Mouse (Mus musculus) hindbrain, postnatal 0 days (tissue): ENCODE results near the gene Senp1. TPM values are rescaled to one million over a fixed set of nuclear protein-coding genes. Genes with fewer than 3 reads are reported as not detected.

Experiments used
- ATAC-seq: fragments of 200-750 bp; cut with Nextera tagmentation; 2 replicates; pipeline ENCODE4 v1.8.0; 2017; ENCODE audit warnings: mild to moderate bottlenecking, moderate TSS enrichment, moderate library complexity
- DNase-seq: peaks from one replicate; pipeline ENCODE4 v3.0.0-alpha.2; 2015; ENCODE audit warnings: low spot score
- H3K27ac ChIP-seq: fragments of 300-500 bp; sonication (generic); 2 replicates; pipeline ENCODE4 v1.5.1; 2014; ENCODE audit warnings: mild to moderate bottlenecking
- H3K27me3 ChIP-seq: fragments of 300-500 bp; sonication (generic); 2 replicates; pipeline ENCODE4 v1.6.1; 2014; ENCODE audit warnings: low read length, mixed read lengths; ENCODE audit not compliant: insufficient read depth
- H3K36me3 ChIP-seq: fragments of 300-500 bp; sonication (generic); 2 replicates; pipeline ENCODE4 v1.6.1; 2014; ENCODE audit warnings: low read length, mixed read lengths; ENCODE audit not compliant: insufficient read depth
- H3K4me1 ChIP-seq: fragments of 300-500 bp; sonication (generic); 2 replicates; pipeline ENCODE4 v1.6.1; 2014; ENCODE audit warnings: antibody characterized with exemption, low read length, mixed read lengths; ENCODE audit not compliant: insufficient read depth
- H3K4me2 ChIP-seq: fragments of 300-500 bp; sonication (generic); 2 replicates; pipeline ENCODE4 v1.6.1; 2014; ENCODE audit warnings: low read depth, mild to moderate bottlenecking, low read length, moderate library complexity, mixed read lengths
- H3K4me3 ChIP-seq: fragments of 300-500 bp; sonication (generic); 2 replicates; pipeline ENCODE4 v1.5.1; 2014; ENCODE audit warnings: low read length
- H3K9ac ChIP-seq: fragments of 300-500 bp; sonication (generic); replicated peaks from 2 replicates; pipeline ENCODE4 v1.6.1; 2014; ENCODE audit warnings: mild to moderate bottlenecking, low read length, moderate library complexity, mixed read lengths
- H3K9me3 ChIP-seq: fragments of 300-500 bp; sonication (generic); 2 replicates; pipeline ENCODE4 v1.6.1; 2016; ENCODE audit warnings: low read length, mixed read lengths
- CTCF ChIP-seq: IDR thresholded peaks from 2 replicates; pipeline ENCODE4 v1.5.1; 2016; ENCODE audit warnings: antibody characterized with exemption, control low read depth, low read depth
- WGBS: fragments of 180-500 bp; shearing (Covaris S2); extraction: QIAGEN DNeasy Blood & Tissue Kit; methylation state at CpG from one replicate; pipeline ENCODE4 v1.1.7; 2014; 5-methylcytosine and 5-hydroxymethylcytosine counted together
- polyA plus RNA-seq: library from polyadenylated mRNA; unstranded; fragments of >200 nt; fragmentation: Nextera tagmentation; extraction: Ambion mirVana; gene quantifications from 2 replicates; pipeline ENCODE4 v1.2.1, GENCODE M21; 2015
- total RNA-seq: library from RNA; depleted of rRNA; stranded (reverse); fragments of >200 nt; gene quantifications from 2 replicates; pipeline ENCODE4 v1.2.3, GENCODE M21; 2014

The Senp1 gene
- total and polyA plus RNA-seq, 2 experiments from 2014 or later = 12.5 to 15.0 TPM

DNA sequence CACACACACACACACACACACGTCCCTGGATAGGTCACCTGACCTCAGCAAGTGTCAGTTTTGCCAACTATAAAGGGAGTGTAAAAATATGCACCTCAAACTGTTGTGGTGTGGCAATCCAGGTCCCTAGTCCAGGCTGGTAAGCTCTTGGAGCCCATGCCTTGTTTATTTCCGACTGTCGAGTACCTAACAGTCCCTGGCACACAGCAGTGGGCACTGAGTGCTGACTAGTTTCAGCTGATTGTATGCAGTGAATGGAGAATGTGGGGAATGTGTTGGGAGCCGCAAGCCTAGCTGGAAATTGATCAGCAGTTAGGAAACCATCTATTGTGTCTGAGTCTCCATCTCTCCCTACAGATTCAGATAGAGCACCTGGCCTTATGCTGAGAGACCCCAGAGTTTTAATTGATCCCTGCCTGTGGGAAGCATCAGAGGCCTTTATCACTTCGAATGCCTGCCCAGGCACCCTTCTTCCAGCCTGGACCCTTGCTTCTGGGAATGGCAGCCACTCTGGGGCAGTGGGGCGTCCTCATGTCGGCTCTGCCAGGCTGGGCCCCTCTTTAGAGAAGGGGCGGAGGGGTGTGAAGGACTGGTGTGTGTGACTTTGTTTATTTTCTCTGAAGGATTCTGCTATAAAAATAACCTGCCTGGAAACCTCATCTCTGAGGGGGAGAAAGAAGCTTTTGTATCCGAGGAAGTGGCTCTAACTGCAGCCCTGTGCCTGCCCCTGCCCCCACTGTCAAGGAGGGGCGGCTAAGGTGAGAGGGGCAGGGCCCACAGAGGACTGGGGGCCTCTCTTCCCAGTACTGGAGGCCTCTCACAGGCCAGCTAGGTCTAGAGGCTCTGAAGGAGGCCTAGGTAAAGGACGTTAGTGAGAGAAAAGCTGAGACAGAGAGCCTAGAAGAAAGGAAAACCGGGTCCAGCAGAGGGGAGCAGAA is 66.3 kb downstream of the Senp1 start:
- DNase-seq (no peak), ATAC-seq (no peak)
- no peaks in the 10 kb centered on the region for H3K4me1 ChIP-seq
- no peak overlapping the region for H3K27ac ChIP-seq
- no peak overlapping the region for H3K9ac ChIP-seq
- H3K36me3 ChIP-seq = no peaks in the 10 kb centered on the region
- H3K4me2 ChIP-seq = no peak overlapping the region
- no peaks in the 10 kb centered on the region for H3K9me3 ChIP-seq
- no peak for TF ChIP-seq CTCF
- no peaks in the 10 kb centered on the region for H3K27me3 ChIP-seq
- WGBS = 33% methylated on average over 12 of the region's 12 CpGs
- H3K4me3 ChIP-seq = no peak overlapping the region

DNA sequence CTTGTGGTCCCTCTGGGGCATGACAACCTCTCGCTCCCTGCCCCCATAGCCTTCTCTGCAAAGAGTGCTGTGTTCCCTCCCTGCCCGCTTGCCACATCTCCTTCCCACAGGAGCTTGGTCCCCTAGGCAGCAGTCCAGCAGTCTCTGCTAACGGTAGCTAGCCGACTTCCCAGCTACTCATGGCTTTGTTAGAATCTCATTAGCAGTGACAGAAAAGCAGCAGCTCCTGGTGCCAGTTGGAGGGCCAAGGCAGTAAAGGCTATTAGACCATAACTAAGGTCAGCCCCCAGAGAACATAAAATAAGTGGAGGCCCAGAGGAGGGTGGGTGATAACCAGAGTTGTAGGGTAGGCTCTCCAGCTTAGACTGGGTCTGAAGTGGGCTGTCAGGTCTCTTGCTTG is 67.9 kb downstream of the Senp1 start:
- no peaks in the 10 kb centered on the region for H3K4me1 ChIP-seq
- no peak overlapping the region for H3K9ac ChIP-seq
- 33% methylated on average over 4 of the region's 4 CpGs for WGBS
- no peak overlapping the region for H3K4me3 ChIP-seq
- no peaks in the 10 kb centered on the region for H3K27me3 ChIP-seq
- ATAC-seq (no peak), DNase-seq (peak; percentile 54)
- TF ChIP-seq CTCF = no peak
- H3K4me2 ChIP-seq = no peak overlapping the region
- no peak overlapping the region for H3K27ac ChIP-seq
- no peaks in the 10 kb centered on the region for H3K36me3 ChIP-seq
- H3K9me3 ChIP-seq = no peaks in the 10 kb centered on the region

DNA sequence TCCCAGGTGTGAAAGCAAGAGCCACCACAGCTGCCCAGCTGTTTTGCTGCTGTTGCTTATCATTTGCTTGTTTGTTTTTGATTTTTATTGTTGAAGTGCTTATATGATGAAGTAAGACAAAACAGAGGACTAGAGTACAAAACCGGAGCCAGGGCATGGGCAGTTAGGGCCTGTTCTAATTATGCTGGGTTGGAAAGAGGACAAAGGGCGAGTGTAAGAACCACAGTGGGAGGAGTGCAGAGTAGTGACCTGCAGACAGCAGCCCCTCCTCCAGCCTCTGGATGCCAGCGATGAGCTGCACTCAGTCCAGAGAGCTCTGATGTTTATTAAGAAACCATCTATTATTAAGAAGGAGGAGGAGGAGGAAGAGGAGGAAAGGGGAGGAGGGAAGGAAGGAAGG is 70.4 kb downstream of the Senp1 start:
- Histone ChIP-seq H3K27me3 (no peaks in the 10 kb centered on the region), H3K4me2 (no peak overlapping the region), H3K9me3 (no peaks in the 10 kb centered on the region), H3K4me1 (no peaks in the 10 kb centered on the region), H3K27ac (no peak overlapping the region), H3K4me3 (no peak overlapping the region), H3K36me3 (no peaks in the 10 kb centered on the region), H3K9ac (no peak overlapping the region)
- no peak for TF ChIP-seq CTCF
- WGBS = 34% methylated on average over 3 of the region's 3 CpGs
- no peak for ATAC-seq
- DNase-seq = no peak

DNA sequence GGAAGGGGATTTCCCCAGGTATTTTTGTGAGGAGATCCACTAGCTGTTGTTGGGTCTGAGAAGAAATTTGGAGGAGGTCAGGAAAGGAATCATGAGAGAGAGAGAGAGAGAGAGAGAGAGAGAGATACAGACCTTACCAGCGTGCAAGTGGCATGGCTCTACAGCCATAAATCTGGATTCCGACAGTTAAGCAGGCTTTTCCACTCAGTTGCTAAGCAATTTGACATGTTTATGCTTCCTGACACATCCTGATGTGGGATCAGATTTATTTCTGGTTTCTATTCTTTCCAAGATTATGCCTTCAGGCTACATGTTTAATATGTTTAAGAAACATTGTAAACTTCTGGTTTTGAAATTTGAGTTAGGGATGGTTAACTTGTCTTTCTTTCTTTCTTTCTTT is 71.7 kb downstream of the Senp1 start:
- Histone ChIP-seq H3K27me3 (no peaks in the 10 kb centered on the region), H3K36me3 (no peaks in the 10 kb centered on the region), H3K9ac (no peak overlapping the region), H3K4me3 (no peak overlapping the region), H3K27ac (no peak overlapping the region), H3K9me3 (no peaks in the 10 kb centered on the region), H3K4me1 (no peaks in the 10 kb centered on the region), H3K4me2 (no peak overlapping the region)
- no peak for ATAC-seq
- WGBS = 41% methylated on average over 2 of the region's 2 CpGs
- TF ChIP-seq CTCF = no peak
- no peak for DNase-seq

DNA sequence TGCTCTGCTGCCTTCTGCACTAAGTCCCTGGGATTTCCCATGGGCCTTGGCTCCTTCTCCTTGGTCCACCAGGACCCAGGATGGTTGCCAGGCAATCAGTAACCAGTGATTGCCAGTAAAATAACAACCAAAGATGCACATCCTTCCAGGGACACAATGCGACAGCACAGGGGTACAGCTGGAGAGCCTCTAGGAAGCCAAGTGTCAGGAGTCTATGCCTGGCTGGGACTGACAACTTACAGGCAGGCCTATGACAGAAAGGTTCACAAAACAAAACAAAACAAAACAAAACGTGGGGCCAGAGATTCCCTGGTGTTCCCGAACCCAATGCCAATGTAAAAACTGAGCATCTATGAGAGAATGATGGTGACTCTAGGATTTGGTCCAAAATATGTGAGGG is 74.5 kb downstream of the Senp1 start:
- Histone ChIP-seq H3K9me3 (no peaks in the 10 kb centered on the region), H3K9ac (no peak overlapping the region), H3K4me3 (no peak overlapping the region), H3K4me2 (no peak overlapping the region), H3K27ac (no peak overlapping the region), H3K4me1 (no peaks in the 10 kb centered on the region), H3K27me3 (no peaks in the 10 kb centered on the region), H3K36me3 (no peaks in the 10 kb centered on the region)
- WGBS = 45% methylated on average over 3 of the region's 3 CpGs
- ATAC-seq (no peak), DNase-seq (no peak)
- TF ChIP-seq CTCF = no peak

GRCm38 (mm10) chr15:98017925-98018324 is 75.6 kb downstream of the Senp1 start:
- DNase-seq = no peak
- H3K4me3 ChIP-seq = no peak overlapping the region
- 88% methylated on average over 4 of the region's 4 CpGs for WGBS

GRCm38 (mm10) chr15:98012810-98013209 is 80.7 kb downstream of the Senp1 start:
- H3K9me3 ChIP-seq = no peaks in the 10 kb centered on the region
- H3K4me2 ChIP-seq = no peak overlapping the region
- WGBS = 48% methylated on average over 6 of the region's 6 CpGs
- TF ChIP-seq CTCF = no peak
- no peak for ATAC-seq
- H3K4me1 ChIP-seq = no peaks in the 10 kb centered on the region
- H3K27ac ChIP-seq = no peak overlapping the region
- H3K27me3 ChIP-seq = no peaks in the 10 kb centered on the region; the same call in 1 of the 2 replicates
- no peak overlapping the region for H3K9ac ChIP-seq
- no peaks in the 10 kb centered on the region for H3K36me3 ChIP-seq
- no peak overlapping the region for H3K4me3 ChIP-seq
- DNase-seq = no peak

More at GRCm38 (mm10) chr15:98017925-98018324, 75.6 kb downstream of the Senp1 start:
- ATAC-seq = no peak
- Histone ChIP-seq H3K36me3 (no peaks in the 10 kb centered on the region), H3K4me2 (no peak overlapping the region), H3K9ac (no peak overlapping the region), H3K27ac (no peak overlapping the region), H3K27me3 (no peaks in the 10 kb centered on the region), H3K4me1 (no peaks in the 10 kb centered on the region), H3K9me3 (no peaks in the 10 kb centered on the region)
- no peak for TF ChIP-seq CTCF
